8 mouse cellular contexts compared by ENCODE assay signal in genomic region chr8:22124220-22125152, GRCm38 (mm10). TPM values are rescaled to one million over a fixed set of nuclear protein-coding genes. Genes with fewer than 3 reads are reported as not detected.
DNase-seq lines count a peak whose midpoint lies in the region; ATAC-seq and TF ChIP-seq lines count a peak whose summit lies in the region.

Gene Nek5 (minus strand): TSS chr8:22125053.

- no peaks in the 10 kb centered on the region for H3K79me2 ChIP-seq in liver, adult 2 months (ENCODE audit: control insufficient read depth, insufficient read depth, low read length)

- intact Hi-C loops in gastrocnemius, adult 2 months (cut with DNase I) = no loop called here

- no peak for TF ChIP-seq POLR2A in liver, adult 2 months (IDR thresholded peaks at IDR 0.05; ENCODE audit: extremely low read depth, insufficient read depth, low read length)
- TF ChIP-seq POLR2A in thymus, adult 2 months (IDR thresholded peaks at IDR 0.05; ENCODE audit: control insufficient read depth, extremely low read depth, insufficient read depth, low read length, poor library complexity) = no peak

- H3K4me2 ChIP-seq in hindbrain, embryonic 16.5 days (ENCODE audit: low read length) = peak within 1 kb of the TSS; percentile 70
- H3K4me2 ChIP-seq in midbrain, embryonic 16.5 days (ENCODE audit: low read length) = peak within 1 kb of the TSS; percentile 79

- H3K27ac ChIP-seq in gastrocnemius, adult 2 months = peak within 1 kb of the TSS; percentile 25
- 0 out of 2 replicates have a peak within 1 kb of the TSS, but pooled peaks have one; percentile 8 for H3K27ac ChIP-seq in forebrain, embryonic 10.5 days
- H3K27ac ChIP-seq in hindbrain, embryonic 16.5 days (ENCODE audit: low read depth, low read length) = no peak within 1 kb of the TSS
- H3K27ac ChIP-seq in liver, adult 2 months (replicated peaks; ENCODE audit: insufficient read depth, low read depth, low read length) = no peak within 1 kb of the TSS
- H3K27ac ChIP-seq in midbrain, embryonic 16.5 days (ENCODE audit: low read length) = no peak within 1 kb of the TSS
- no peak within 1 kb of the TSS for H3K27ac ChIP-seq in thymus, adult 2 months (ENCODE audit: control insufficient read depth, insufficient read depth, low read length)

- H3K9ac ChIP-seq in hindbrain, embryonic 16.5 days (ENCODE audit: low read depth, low read length) = peak within 1 kb of the TSS; percentile 11
- peak within 1 kb of the TSS; percentile 55 for H3K9ac ChIP-seq in liver, adult 2 months (ENCODE audit: low read depth, low read length)
- peak within 1 kb of the TSS; percentile 51; the same call in 1 of the 2 replicates for H3K9ac ChIP-seq in midbrain, embryonic 16.5 days (ENCODE audit: low read depth, low read length)

- H3K4me1 ChIP-seq in forebrain, embryonic 10.5 days = peaks cover 13% of the 10 kb centered on the region
- H3K4me1 ChIP-seq in hindbrain, embryonic 16.5 days (ENCODE audit: control insufficient read depth, insufficient read depth, low read depth, low read length) = peaks cover 3% of the 10 kb centered on the region; the same call in 1 of the 2 replicates
- H3K4me1 ChIP-seq in liver, adult 2 months (ENCODE audit: control insufficient read depth, insufficient read depth, low read length) = no peaks in the 10 kb centered on the region
- H3K4me1 ChIP-seq in midbrain, embryonic 16.5 days (ENCODE audit: control insufficient read depth, insufficient read depth, low read length) = peaks cover 5% of the 10 kb centered on the region
- peaks cover 4% of the 10 kb centered on the region; the same call in 1 of the 2 replicates for H3K4me1 ChIP-seq in thymus, adult 2 months (replicated peaks; ENCODE audit: control insufficient read depth, insufficient read depth, low read length)

- peak within 1 kb of the TSS; percentile 73 for H3K4me3 ChIP-seq in gastrocnemius, adult 2 months
- peak within 1 kb of the TSS; percentile 59 for H3K4me3 ChIP-seq in forebrain, embryonic 10.5 days
- peak within 1 kb of the TSS; percentile 38 for H3K4me3 ChIP-seq in hindbrain, embryonic 16.5 days (ENCODE audit: low read length)
- H3K4me3 ChIP-seq in liver, adult 2 months (ENCODE audit: insufficient read depth, low read depth, low read length) = peak within 1 kb of the TSS; percentile 63
- H3K4me3 ChIP-seq in midbrain, embryonic 16.5 days (ENCODE audit: low read depth, low read length) = peak within 1 kb of the TSS; percentile 38
- H3K4me3 ChIP-seq in thymus, adult 2 months (ENCODE audit: control insufficient read depth, insufficient read depth, low read length) = peak within 1 kb of the TSS; percentile 50

- H3K27me3 ChIP-seq in forebrain, embryonic 10.5 days (ENCODE audit: poor library complexity, severe bottlenecking) = peaks cover 13% of the 10 kb centered on the region; the same call in 1 of the 2 replicates
- no peaks in the 10 kb centered on the region for H3K27me3 ChIP-seq in hindbrain, embryonic 16.5 days (replicated peaks; ENCODE audit: control insufficient read depth, insufficient read depth, low read length)
- H3K27me3 ChIP-seq in liver, adult 2 months (ENCODE audit: control insufficient read depth, insufficient read depth, low read length) = no peaks in the 10 kb centered on the region
- H3K27me3 ChIP-seq in midbrain, embryonic 16.5 days (ENCODE audit: control insufficient read depth, insufficient read depth, low read depth, low read length) = 0 out of 2 replicates have a peak, but pooled peaks cover 2% of the 10 kb centered on the region
- H3K27me3 ChIP-seq in thymus, adult 2 months (ENCODE audit: control insufficient read depth, insufficient read depth, low read length) = no peaks in the 10 kb centered on the region

- H3K9me3 ChIP-seq in forebrain, embryonic 10.5 days = no peaks in the 10 kb centered on the region
- no peaks in the 10 kb centered on the region for H3K9me3 ChIP-seq in hindbrain, embryonic 16.5 days (ENCODE audit: control insufficient read depth, low read length)
- H3K9me3 ChIP-seq in midbrain, embryonic 16.5 days (replicated peaks; ENCODE audit: control insufficient read depth, low read length, poor library complexity, severe bottlenecking) = no peaks in the 10 kb centered on the region

- WGBS in forebrain, embryonic 10.5 days = 2% methylated on average over 29 of the region's 29 CpGs
- under 1% methylated on average over 29 of the region's 29 CpGs for WGBS in hindbrain, embryonic 16.5 days
- 3% methylated on average over 29 of the region's 29 CpGs for WGBS in liver, adult 2 months
- WGBS in midbrain, embryonic 16.5 days = 1% methylated on average over 29 of the region's 29 CpGs
- 3% methylated on average over 29 of the region's 29 CpGs for WGBS in thymus, adult 2 months

- DNase-seq in gastrocnemius, adult 2 months = peak; percentile 42
- DNase-seq in gastrocnemius, adult 18-20 months (ENCODE audit: low spot score) = no peak
- DNase-seq in adrenal gland, adult 8-10 months = peak; percentile 39
- peak; percentile 66 for DNase-seq in forebrain, embryonic 10.5 days (ENCODE audit: extremely low spot score, low spot score)
- peak; percentile 79 for DNase-seq in liver, adult 2 months (ENCODE audit: extremely low read depth, low read depth, low spot score)
- peak; percentile 31 for DNase-seq in thymus, adult 2 months

- ATAC-seq in hindbrain, embryonic 16.5 days = peak; percentile 86
- ATAC-seq in midbrain, embryonic 16.5 days = peak; percentile 74

- H3K36me3 ChIP-seq in forebrain, embryonic 10.5 days (replicated peaks) = peaks cover 19% of the 10 kb centered on the region
- H3K36me3 ChIP-seq in hindbrain, embryonic 16.5 days (ENCODE audit: control insufficient read depth, insufficient read depth, low read length) = peaks cover 5% of the 10 kb centered on the region
- H3K36me3 ChIP-seq in liver, adult 2 months (ENCODE audit: control insufficient read depth, insufficient read depth, low read length) = no peaks in the 10 kb centered on the region
- H3K36me3 ChIP-seq in midbrain, embryonic 16.5 days (ENCODE audit: control insufficient read depth, insufficient read depth, low read length) = peaks cover 12% of the 10 kb centered on the region; the same call in 1 of the 2 replicates
- no peaks in the 10 kb centered on the region for H3K36me3 ChIP-seq in thymus, adult 2 months (ENCODE audit: control insufficient read depth, insufficient read depth, low read length)

- TF ChIP-seq CTCF in gastrocnemius, adult 2 months (IDR thresholded peaks at IDR 0.05) = peak; percentile 59
- TF ChIP-seq CTCF in liver, adult 2 months (IDR thresholded peaks at IDR 0.05; ENCODE audit: low read depth, low read length) = peak; percentile 73
- no peak for TF ChIP-seq CTCF in thymus, adult 2 months (IDR thresholded peaks at IDR 0.05; ENCODE audit: borderline replicate concordance, control insufficient read depth, extremely low read depth, insufficient read depth, low read length, poor library complexity)

RNA-seq across cellular contexts. Expression of gene Nek5, which starts in this region (rescaled TPM):
- total RNA-seq in gastrocnemius, adult 2 months (2021) = under 1 TPM; 0.22 to 0.48 TPM
- 1 to 10 TPM in 1 of 2 experiments, under 1 TPM in 1; 0.46 to 1.2 TPM for total RNA-seq in gastrocnemius, adult 18-20 months (2021)
- total RNA-seq in adrenal gland, adult 8-10 months (2022) = 10 to 100 TPM in 2 of 4 experiments, 1 to 10 TPM in 2; 4.6 to 29.9 (median 14.7) TPM
- polyA plus RNA-seq in forebrain, embryonic 10.5 days (2016; fragmentation: Nextera tagmentation; extraction: Ambion mirVana) = not detected in 2 replicates
- 1.4 and 1.6 TPM in 2 replicates for polyA plus RNA-seq in hindbrain, embryonic 16.5 days (2015; fragmentation: Nextera tagmentation; extraction: Ambion mirVana)
- 0.20 and 0.28 TPM in 2 replicates for total RNA-seq in liver, adult 2 months (2014; rRNA removed)
- polyA plus RNA-seq in liver, adult 2 months (2012; rRNA removed) = 0.04 and 0.10 TPM in 2 replicates
- polyA plus RNA-seq in midbrain, embryonic 16.5 days (2015; fragmentation: Nextera tagmentation; extraction: Ambion mirVana) = 1.0 and 1.3 TPM in 2 replicates
- 0.06 and 0.11 TPM in 2 replicates for polyA plus RNA-seq in thymus, adult 2 months (2012; rRNA removed)

Comparison
In these comparisons a context has a peak if more than half of its experiments do, and no peak if none do; other contexts are left out.
1. Peak in DNase-seq, H3K4me3 ChIP-seq and H3K27ac ChIP-seq in gastrocnemius, adult 2 months; RNA of the gene not detected or under 1 TPM.
2. Peak in DNase-seq, H3K4me3 ChIP-seq and H3K27ac ChIP-seq in forebrain, embryonic 10.5 days; RNA of the gene not detected or under 1 TPM.
3. Peak in DNase-seq, H3K4me3 ChIP-seq and H3K9ac ChIP-seq in liver, adult 2 months; RNA of the gene not detected or under 1 TPM.
4. Peak in DNase-seq and H3K4me3 ChIP-seq in thymus, adult 2 months; RNA of the gene not detected or under 1 TPM.